Mouse (Mus musculus): ENCODE results near the gene Trim66. TPM values are rescaled to one million over a fixed set of nuclear protein-coding genes. Genes with fewer than 3 reads are reported as not detected.

Gene Trim66
- polyA plus RNA-seq, 2 experiments = 0.03 TPM

DNA sequence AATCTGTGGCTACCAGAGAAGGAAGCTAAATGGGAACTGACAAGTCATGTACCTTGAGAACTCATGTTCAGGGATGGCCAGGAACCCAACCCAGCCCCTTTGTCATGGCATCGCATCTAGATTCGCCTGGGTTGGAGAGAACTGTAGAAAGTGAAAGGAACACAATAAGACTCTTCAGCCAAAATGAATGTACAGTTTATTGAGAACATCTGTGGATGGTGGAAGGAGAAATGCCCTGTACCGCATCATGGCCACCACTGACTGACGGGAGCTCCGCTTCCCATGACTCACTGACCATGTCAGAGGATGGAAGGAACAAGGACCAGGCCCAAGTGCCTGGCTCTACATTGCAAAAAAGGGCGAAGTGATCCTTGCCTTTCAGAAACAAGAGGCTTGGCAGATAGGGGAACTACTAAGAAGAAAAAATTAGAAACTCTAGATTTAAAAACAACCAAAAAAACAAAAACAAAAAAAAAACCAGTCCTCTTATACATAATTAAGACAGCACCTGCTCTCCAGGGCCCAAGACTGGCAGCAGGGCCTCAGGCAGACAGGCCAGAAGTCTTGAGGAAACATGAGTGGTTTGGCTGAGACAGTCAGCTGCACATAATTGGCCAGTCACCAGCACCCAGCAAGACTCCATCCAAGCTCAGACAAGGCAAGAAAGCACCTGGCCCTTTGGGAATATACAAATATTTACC, 16.0 kb upstream of the Trim66 start:
- Histone ChIP-seq H3K4me2 (ENCODE audit: low read depth) (no peak overlapping the region), H3K4me1 (replicated peaks; ENCODE audit: control insufficient read depth in 2 of 2, insufficient read depth in 2 of 2, low read length in 1 of 2) (peaks cover 2 to 3% of the 10 kb centered on the region in 2 experiments; a peak in 2 of 4 replicates), H3K4me3 (ENCODE audit: insufficient read depth in 1 of 2, low read depth in 2 of 2, low read length in 2 of 2) (no peak overlapping the region), H3K9me3 (ENCODE audit: control insufficient read depth, low read length) (no peaks in the 10 kb centered on the region), H3K36me3 (replicated peaks; ENCODE audit: control insufficient read depth, insufficient read depth, low read depth) (peaks cover 56% of the 10 kb centered on the region), H3K27me3 (ENCODE audit: control insufficient read depth, insufficient read depth, low read length) (no peaks in the 10 kb centered on the region), H3K27ac (peak overlapping the region; percentile 20; the same call in 1 of the 2 replicates), H3K9ac (replicated peaks) (no peak overlapping the region)
- WGBS (ENCODE audit: insufficient replicate concordance) = 60% methylated on average over 6 of the region's 6 CpGs
- ATAC-seq (ENCODE audit: insufficient read depth) (no peak), DNase-seq (ENCODE audit: low read depth in 3 of 3, low spot score in 3 of 3) (no peak)
- TF ChIP-seq CTCF (IDR thresholded peaks at IDR 0.05; ENCODE audit: low read depth) (no peak), EP300 (IDR thresholded peaks at IDR 0.05; ENCODE audit: low read depth) (no peak)

GRCm38 (mm10) chr7:109523304-109523703, 15.4 kb upstream of the Trim66 start:
- TF ChIP-seq EP300 (IDR thresholded peaks at IDR 0.05; ENCODE audit: low read depth) = no peak
- no peak for TF ChIP-seq CTCF (IDR thresholded peaks at IDR 0.05; ENCODE audit: low read depth)
- WGBS (ENCODE audit: insufficient replicate concordance) = 60% methylated on average over 2 of the region's 2 CpGs
- ATAC-seq (ENCODE audit: insufficient read depth) (no peak), DNase-seq (ENCODE audit: low read depth in 3 of 3, low spot score in 3 of 3) (no peak)
- Histone ChIP-seq H3K4me2 (ENCODE audit: low read depth) (no peak overlapping the region), H3K9ac (replicated peaks) (no peak overlapping the region), H3K9me3 (ENCODE audit: control insufficient read depth, low read length) (no peaks in the 10 kb centered on the region), H3K36me3 (replicated peaks; ENCODE audit: control insufficient read depth, insufficient read depth, low read depth) (peaks cover 56% of the 10 kb centered on the region), H3K4me3 (ENCODE audit: insufficient read depth in 1 of 2, low read depth in 2 of 2, low read length in 2 of 2) (no peak overlapping the region), H3K27ac (no peak overlapping the region; the same call in 1 of the 2 replicates), H3K27me3 (ENCODE audit: control insufficient read depth, insufficient read depth, low read length) (no peaks in the 10 kb centered on the region), H3K4me1 (replicated peaks; ENCODE audit: control insufficient read depth in 2 of 2, insufficient read depth in 2 of 2, low read length in 1 of 2) (peaks cover 3 to 4% of the 10 kb centered on the region in 2 experiments; a peak in 3 of 4 replicates)

GRCm38 (mm10) chr7:109522084-109522483, 14.2 kb upstream of the Trim66 start:
- ATAC-seq (ENCODE audit: insufficient read depth) = no peak
- H3K27ac ChIP-seq = no peak overlapping the region; the same call in 1 of the 2 replicates
- H3K27me3 ChIP-seq (ENCODE audit: control insufficient read depth, insufficient read depth, low read length) = no peaks in the 10 kb centered on the region
- WGBS (ENCODE audit: insufficient replicate concordance) = 55% methylated on average over 5 of the region's 5 CpGs
- H3K4me1 ChIP-seq (replicated peaks; ENCODE audit: control insufficient read depth in 2 of 2, insufficient read depth in 2 of 2, low read length in 1 of 2) = peaks cover 14 to 16% of the 10 kb centered on the region in 2 experiments
- peaks cover 56% of the 10 kb centered on the region for H3K36me3 ChIP-seq (replicated peaks; ENCODE audit: control insufficient read depth, insufficient read depth, low read depth)
- H3K4me3 ChIP-seq (ENCODE audit: insufficient read depth in 1 of 2, low read depth in 2 of 2, low read length in 2 of 2) = peak overlapping the region; percentile 9 to 11; a peak in 1 of 4 replicates
- no peak overlapping the region for H3K9ac ChIP-seq (replicated peaks)
- H3K4me2 ChIP-seq (ENCODE audit: low read depth) = peak overlapping the region; percentile 69
- no peak for DNase-seq (ENCODE audit: low read depth in 3 of 3, low spot score in 3 of 3)
- TF ChIP-seq CTCF (IDR thresholded peaks at IDR 0.05; ENCODE audit: low read depth) (no peak), EP300 (IDR thresholded peaks at IDR 0.05; ENCODE audit: low read depth) (no peak)
- H3K9me3 ChIP-seq (ENCODE audit: control insufficient read depth, low read length) = no peaks in the 10 kb centered on the region

DNA sequence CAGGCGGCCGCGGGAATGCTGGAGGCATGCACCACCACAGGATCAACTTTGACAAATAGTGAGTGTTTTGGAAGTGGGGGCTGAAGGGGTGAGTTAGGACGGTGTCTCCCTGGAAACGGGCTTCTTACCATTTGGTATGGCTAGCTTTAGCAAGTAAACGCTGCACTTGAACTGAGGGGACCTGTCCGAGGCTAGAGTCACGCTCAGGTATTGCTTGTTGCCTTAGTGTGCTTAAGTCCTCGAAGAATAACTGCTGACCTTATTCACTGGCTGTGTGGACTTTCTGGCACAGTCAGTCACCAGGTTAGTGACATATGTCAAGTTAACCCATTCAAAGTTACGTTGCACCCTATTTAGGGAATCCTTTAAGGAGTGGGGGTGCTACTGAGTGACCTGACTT, 12.0 kb upstream of the Trim66 start:
- peak overlapping the region; percentile 90 to 95 for H3K4me3 ChIP-seq (ENCODE audit: insufficient read depth in 1 of 2, low read depth in 2 of 2, low read length in 2 of 2)
- no peaks in the 10 kb centered on the region for H3K27me3 ChIP-seq (ENCODE audit: control insufficient read depth, insufficient read depth, low read length)
- peak overlapping the region; percentile 99 for H3K9ac ChIP-seq (replicated peaks)
- TF ChIP-seq EP300 (IDR thresholded peaks at IDR 0.05; ENCODE audit: low read depth) (no peak), CTCF (IDR thresholded peaks at IDR 0.05; ENCODE audit: low read depth) (no peak)
- no peaks in the 10 kb centered on the region for H3K9me3 ChIP-seq (ENCODE audit: control insufficient read depth, low read length)
- ATAC-seq (ENCODE audit: insufficient read depth) (no peak), DNase-seq (ENCODE audit: low read depth in 3 of 3, low spot score in 3 of 3) (no peak)
- peak overlapping the region; percentile 81 for H3K27ac ChIP-seq
- peak overlapping the region; percentile 69 for H3K4me2 ChIP-seq (ENCODE audit: low read depth)
- WGBS (ENCODE audit: insufficient replicate concordance) = under 1% methylated on average over 10 of the region's 10 CpGs
- H3K4me1 ChIP-seq (replicated peaks; ENCODE audit: control insufficient read depth in 2 of 2, insufficient read depth in 2 of 2, low read length in 1 of 2) = peaks cover 17 to 19% of the 10 kb centered on the region in 2 experiments
- peaks cover 48% of the 10 kb centered on the region for H3K36me3 ChIP-seq (replicated peaks; ENCODE audit: control insufficient read depth, insufficient read depth, low read depth)

- H3K4me2 ChIP-seq (ENCODE audit: low read depth) = peak within 1 kb of the TSS; percentile 96
- no peaks in the 10 kb centered on the region for H3K9me3 ChIP-seq (ENCODE audit: control insufficient read depth, low read length)
- peak; percentile 88 for ATAC-seq (ENCODE audit: insufficient read depth)
- peak within 1 kb of the TSS; percentile 90 to 95 for H3K4me3 ChIP-seq (ENCODE audit: insufficient read depth in 1 of 2, low read depth in 2 of 2, low read length in 2 of 2)
- H3K36me3 ChIP-seq (replicated peaks; ENCODE audit: control insufficient read depth, insufficient read depth, low read depth) = peaks cover 39% of the 10 kb centered on the region
- TF ChIP-seq EP300 (IDR thresholded peaks at IDR 0.05; ENCODE audit: low read depth) (peak; percentile 59), CTCF (IDR thresholded peaks at IDR 0.05; ENCODE audit: low read depth) (peak; percentile 12; the same call in 1 of the 2 replicates)
- H3K9ac ChIP-seq (replicated peaks) = peak within 1 kb of the TSS; percentile 99
- WGBS (ENCODE audit: insufficient replicate concordance) = under 1% methylated on average over 71 of the region's 72 CpGs
- DNase-seq (ENCODE audit: low read depth in 3 of 3, low spot score in 3 of 3) = peak; percentile 95 to 96 (median 96)
- H3K27me3 ChIP-seq (ENCODE audit: control insufficient read depth, insufficient read depth, low read length) = no peaks in the 10 kb centered on the region
- H3K4me1 ChIP-seq (replicated peaks; ENCODE audit: control insufficient read depth in 2 of 2, insufficient read depth in 2 of 2, low read length in 1 of 2) = peaks cover 17 to 19% of the 10 kb centered on the region in 2 experiments
- H3K27ac ChIP-seq = peak within 1 kb of the TSS; percentile 99
These were observed 11.1 kb upstream of the Trim66 start, which contains the start of gene Rpl27a for GRCm38 (mm10) chr7:109518838-109519696. Gene Rpl27a, plus strand, starts transcription at chr7:109519147.
